Mouse (Mus musculus): Measurements from ENCODE around the gene Lum. TPM values are rescaled to one million over a fixed set of nuclear protein-coding genes. Genes with fewer than 3 reads are reported as not detected.

The Lum gene
- total and polyA plus RNA-seq, 3 experiments = not detected

DNA sequence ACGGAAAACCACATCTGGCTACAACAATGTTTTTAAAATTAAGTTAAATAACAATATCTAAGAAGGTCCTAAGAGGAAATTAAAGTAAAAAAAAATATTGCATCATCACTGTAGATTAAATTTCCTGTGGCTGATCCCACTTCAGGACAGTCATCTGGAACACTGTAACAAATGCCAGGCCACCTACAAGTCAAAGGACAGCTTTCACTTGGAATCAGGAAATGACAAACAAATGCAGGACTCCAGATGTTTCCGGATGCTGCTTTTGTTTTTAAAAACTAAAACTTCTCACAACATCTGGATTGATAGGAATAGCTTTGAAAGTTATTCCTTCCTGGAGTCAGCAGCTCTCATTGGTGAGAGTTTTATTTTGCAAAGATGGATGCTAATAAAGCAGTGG is 28.0 kb upstream of the Lum start:
- in situ Hi-C loops (cut with MboI; ENCODE audit: low pct_ligation_motif_present, low pct_unique_long_range_greater_than_20kb, low sequenced_read_pairs) = no loop called here
- TF ChIP-seq ETS1 (conservative IDR thresholded peaks at IDR 0.05; ENCODE audit: low read depth, low read length) (no peak), TCF12 (IDR thresholded peaks at IDR 0.05; ENCODE audit: low read depth, low read length) (no peak), NRF1 (IDR thresholded peaks at IDR 0.05; ENCODE audit: low read depth, low read length) (no peak), RCOR1 (conservative IDR thresholded peaks at IDR 0.05; ENCODE audit: low read depth, low read length) (no peak), TBP (conservative IDR thresholded peaks at IDR 0.05; ENCODE audit: low read depth, low read length) (no peak), SIN3A (IDR thresholded peaks at IDR 0.05; ENCODE audit: low read length) (no peak), MAX (IDR thresholded peaks at IDR 0.05; ENCODE audit: low read length) (no peak), PAX5 (IDR thresholded peaks at IDR 0.05; ENCODE audit: low read length) (no peak), MAFK (IDR thresholded peaks at IDR 0.05; ENCODE audit: insufficient replicate concordance, low read length) (no peak), BHLHE40 (IDR thresholded peaks at IDR 0.05; ENCODE audit: low read depth, low read length) (no peak), KAT2A (IDR thresholded peaks at IDR 0.05; ENCODE audit: insufficient replicate concordance, low read length) (no peak), MYC (IDR thresholded peaks at IDR 0.05; ENCODE audit: low read depth, low read length) (no peak), POLR2AphosphoS2 (IDR thresholded peaks at IDR 0.05; ENCODE audit: low read depth, low read length) (no peak), GABPA (IDR thresholded peaks at IDR 0.05; ENCODE audit: insufficient replicate concordance, low read depth, low read length) (no peak), UBTF (IDR thresholded peaks at IDR 0.05; ENCODE audit: low read depth, low read length) (no peak), POLR2A (IDR thresholded peaks at IDR 0.05; ENCODE audit: low read depth, low read length) (no peak), MAZ (IDR thresholded peaks at IDR 0.05; ENCODE audit: low read depth, low read length) (no peak), JUN (IDR thresholded peaks at IDR 0.05; ENCODE audit: insufficient read depth, low read depth, low read length) (no peak), NELFE (IDR thresholded peaks at IDR 0.05; ENCODE audit: low read depth, low read length) (no peak)
- no peaks in the 10 kb centered on the region for H3K9me3 ChIP-seq (replicated peaks; ENCODE audit: low read length)
- no peaks in the 10 kb centered on the region for H3K36me3 ChIP-seq (replicated peaks in 1 of 2; ENCODE audit: control insufficient read depth in 1 of 2, insufficient read depth in 1 of 2, low read length in 1 of 2)
- H3K79me2 ChIP-seq (replicated peaks; ENCODE audit: control insufficient read depth, extremely low read depth, insufficient read depth, poor library complexity, severe bottlenecking) = no peaks in the 10 kb centered on the region
- no peak overlapping the region for H3K9ac ChIP-seq (ENCODE audit: insufficient read depth, low read depth)
- no peaks in the 10 kb centered on the region for H3K27me3 ChIP-seq (replicated peaks)
- H3K27ac ChIP-seq (ENCODE audit: insufficient read depth, low read depth) = no peak overlapping the region
- H3K4me3 ChIP-seq (replicated peaks in 1 of 3; ENCODE audit: low read depth in 2 of 3, low read length in 2 of 3, poor library complexity in 1 of 3) = no peak overlapping the region
- DNase-seq (ENCODE audit: extremely low read depth) = no peak
- dilution Hi-C loops (cut with MboI; ENCODE audit: extremely low pct_ligation_motif_present, extremely low pct_unique_long_range_greater_than_20kb, low sequenced_read_pairs) = no loop called here
- H3K4me2 ChIP-seq (ENCODE audit: insufficient read depth, low read depth, poor library complexity, severe bottlenecking) = no peak overlapping the region
- H3K4me1 ChIP-seq (ENCODE audit: control insufficient read depth in 1 of 2, insufficient read depth in 2 of 2) = peaks cover 2 to 4% of the 10 kb centered on the region in 2 experiments; a peak in 2 of 4 replicates

DNA sequence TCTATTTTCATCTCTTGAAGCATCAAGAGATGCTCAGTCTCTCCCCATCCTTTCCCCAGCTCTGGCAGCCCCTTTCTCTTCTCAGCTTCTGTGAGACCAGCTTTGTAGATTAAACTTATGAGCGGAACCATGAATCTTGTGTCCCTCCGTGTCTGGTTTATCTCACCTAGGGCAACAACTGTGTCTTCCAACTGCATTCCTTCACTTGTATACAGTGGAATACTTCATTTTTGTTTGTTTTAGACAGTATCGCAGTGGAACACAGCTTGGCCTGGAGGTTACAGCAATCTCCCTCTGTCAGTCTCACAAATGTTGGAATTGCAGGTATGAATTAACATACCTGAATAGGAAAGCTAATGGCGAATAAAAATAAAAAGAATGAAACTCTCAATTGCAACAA is 26.7 kb upstream of the Lum start:
- Histone ChIP-seq H3K27ac (ENCODE audit: insufficient read depth, low read depth) (no peak overlapping the region), H3K79me2 (replicated peaks; ENCODE audit: control insufficient read depth, extremely low read depth, insufficient read depth, poor library complexity, severe bottlenecking) (no peaks in the 10 kb centered on the region), H3K36me3 (replicated peaks in 1 of 2; ENCODE audit: control insufficient read depth in 1 of 2, insufficient read depth in 1 of 2, low read length in 1 of 2) (no peaks in the 10 kb centered on the region), H3K4me3 (replicated peaks in 1 of 3; ENCODE audit: low read depth in 2 of 3, low read length in 2 of 3, poor library complexity in 1 of 3) (no peak overlapping the region), H3K4me1 (ENCODE audit: control insufficient read depth in 1 of 2, insufficient read depth in 2 of 2) (peaks cover 2 to 4% of the 10 kb centered on the region in 2 experiments; a peak in 2 of 4 replicates), H3K9me3 (replicated peaks; ENCODE audit: low read length) (no peaks in the 10 kb centered on the region), H3K4me2 (ENCODE audit: insufficient read depth, low read depth, poor library complexity, severe bottlenecking) (no peak overlapping the region), H3K9ac (ENCODE audit: insufficient read depth, low read depth) (no peak overlapping the region), H3K27me3 (replicated peaks) (no peaks in the 10 kb centered on the region)
- TF ChIP-seq IRF4 (IDR thresholded peaks at IDR 0.05; ENCODE audit: low read depth, low read length) (no peak), ZMIZ1 (IDR thresholded peaks at IDR 0.05; ENCODE audit: low read depth, low read length) (no peak), NELFE (IDR thresholded peaks at IDR 0.05; ENCODE audit: low read depth, low read length) (no peak), ZNF384 (IDR thresholded peaks at IDR 0.05; ENCODE audit: low read depth, low read length) (no peak), POLR2AphosphoS2 (IDR thresholded peaks at IDR 0.05; ENCODE audit: low read depth, low read length) (no peak), EP300 (IDR thresholded peaks at IDR 0.05; ENCODE audit: low read length) (no peak), ZC3H11A (IDR thresholded peaks at IDR 0.05; ENCODE audit: low read depth, low read length) (no peak), JUND (conservative IDR thresholded peaks at IDR 0.05; ENCODE audit: low read depth, low read length) (no peak), GABPA (IDR thresholded peaks at IDR 0.05; ENCODE audit: insufficient replicate concordance, low read depth, low read length) (no peak), POLR2A (IDR thresholded peaks at IDR 0.05; ENCODE audit: low read depth, low read length) (no peak), USF1 (IDR thresholded peaks at IDR 0.05; ENCODE audit: low read depth, low read length) (no peak), RCOR1 (conservative IDR thresholded peaks at IDR 0.05; ENCODE audit: low read depth, low read length) (no peak)
- dilution Hi-C loops (cut with MboI; ENCODE audit: extremely low pct_ligation_motif_present, extremely low pct_unique_long_range_greater_than_20kb, low sequenced_read_pairs) (no loop called here), in situ Hi-C loops (cut with MboI; ENCODE audit: low pct_ligation_motif_present, low pct_unique_long_range_greater_than_20kb, low sequenced_read_pairs) (no loop called here)
- DNase-seq (ENCODE audit: extremely low read depth) = no peak

All from CH12.LX (cell line).